Mouse (Mus musculus): ENCODE data around the gene Wdr12. TPM values are rescaled to one million over a fixed set of nuclear protein-coding genes. Genes with fewer than 3 reads are reported as not detected.

Wdr12 gene
- total and polyA plus RNA-seq, 3 experiments, result 82.7 to 420 (median 94.4) TPM

- no peak for TF ChIP-seq CHD1 (IDR thresholded peaks at IDR 0.05; ENCODE audit: low read depth, low read length)
- TF ChIP-seq E2F4 (IDR thresholded peaks at IDR 0.05; ENCODE audit: borderline replicate concordance, low read depth, low read length), result no peak
- no peak for TF ChIP-seq MYB (IDR thresholded peaks at IDR 0.05; ENCODE audit: low read depth, low read length)
- TF ChIP-seq HCFC1 (IDR thresholded peaks at IDR 0.05; ENCODE audit: low read depth, low read length), result peak; percentile 88
These were observed at the start of gene Wdr12, which contains the start of gene Carf (continued) for GRCm38 (mm10) chr1:60098024-60098781.

DNA sequence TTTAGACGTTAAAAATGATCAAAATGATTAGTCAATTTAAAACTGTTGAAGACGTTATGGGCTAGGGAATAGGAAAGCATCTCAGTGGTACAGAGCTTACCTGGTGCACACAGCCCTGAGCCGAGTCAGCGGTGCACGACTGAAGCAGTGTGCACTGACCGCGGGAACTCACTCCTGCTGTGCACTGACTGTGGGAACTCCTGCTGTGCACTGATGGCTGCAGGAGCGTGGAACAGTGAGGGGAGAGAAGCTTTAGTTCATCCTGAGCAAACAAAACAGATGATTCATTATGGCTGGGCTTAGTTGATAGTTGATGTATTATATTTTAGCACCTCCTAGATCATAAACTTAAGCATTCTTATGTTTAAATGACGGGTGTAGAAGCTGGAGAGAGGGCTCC is 38.9 kb upstream of the Wdr12 start:
- no peak overlapping the region for H3K27ac ChIP-seq (ENCODE audit: control insufficient read depth, low read depth, low read length)
- DNase-seq (ENCODE audit: low read depth, low spot score), result no peak

GRCm38 (mm10) chr1:60117721-60118455 is 19.4 kb upstream of the Wdr12 start:
- Histone ChIP-seq H3K36me3 (ENCODE audit: control insufficient read depth in 1 of 2, insufficient read depth in 2 of 2, low read length in 2 of 2) (no peaks in the 10 kb centered on the region), H3K4me1 (ENCODE audit: control insufficient read depth in 1 of 2, insufficient read depth in 2 of 2, low read length in 2 of 2) (no peaks in the 10 kb centered on the region), H3K4me3 (ENCODE audit: control insufficient read depth in 1 of 2, insufficient read depth in 1 of 2, low read depth in 2 of 2, low read length in 2 of 2) (no peak overlapping the region), H3K9me3 (replicated peaks; ENCODE audit: insufficient read depth, low read length) (no peaks in the 10 kb centered on the region), H3K79me2 (ENCODE audit: control insufficient read depth, insufficient read depth, low read length, poor library complexity) (no peaks in the 10 kb centered on the region), H3K9ac (ENCODE audit: control insufficient read depth, low read depth, low read length, poor library complexity, severe bottlenecking) (no peak overlapping the region), H3K27me3 (ENCODE audit: control insufficient read depth in 1 of 2, insufficient read depth in 2 of 2, low read length in 2 of 2) (no peaks in the 10 kb centered on the region), H3K27ac (ENCODE audit: control insufficient read depth, low read depth, low read length) (no peak overlapping the region)
- no peak for TF ChIP-seq MYB (IDR thresholded peaks at IDR 0.05; ENCODE audit: low read depth, low read length)
- no peak for TF ChIP-seq CTCF (IDR thresholded peaks at IDR 0.05 in 2 of 3, conservative IDR thresholded peaks at IDR 0.05 in 1 of 3; ENCODE audit: control insufficient read depth in 1 of 3, insufficient read depth in 1 of 3, low read depth in 2 of 3, low read length in 3 of 3, poor library complexity in 1 of 3, severe bottlenecking in 1 of 3)
- no peak for TF ChIP-seq ZKSCAN1 (IDR thresholded peaks at IDR 0.05; ENCODE audit: low read depth, low read length)
- no peak for TF ChIP-seq RCOR1 (IDR thresholded peaks at IDR 0.05; ENCODE audit: low read depth, low read length)
- TF ChIP-seq KAT2A (conservative IDR thresholded peaks at IDR 0.05; ENCODE audit: low read depth, low read length), result no peak
- no peak for TF ChIP-seq TAL1 (IDR thresholded peaks at IDR 0.05; ENCODE audit: low read length)
- no peak for TF ChIP-seq EP300 (IDR thresholded peaks at IDR 0.05; ENCODE audit: low read depth in 1 of 2, low read length in 2 of 2)
- no peak for TF ChIP-seq GABPA (IDR thresholded peaks at IDR 0.05; ENCODE audit: low read depth, low read length)
- no peak for DNase-seq (ENCODE audit: low read depth, low spot score)

More for the DNA sequence above, 38.9 kb upstream of the Wdr12 start:
- H3K4me3 ChIP-seq (ENCODE audit: control insufficient read depth in 1 of 2, insufficient read depth in 1 of 2, low read depth in 2 of 2, low read length in 2 of 2), result no peak overlapping the region
- TF ChIP-seq SIN3A (IDR thresholded peaks at IDR 0.05; ENCODE audit: low read length) (no peak), CHD1 (IDR thresholded peaks at IDR 0.05; ENCODE audit: low read depth, low read length) (no peak), POLR2A (IDR thresholded peaks at IDR 0.05; ENCODE audit: control insufficient read depth in 1 of 2, insufficient read depth in 1 of 2, low read depth in 1 of 2, low read length in 2 of 2, poor library complexity in 1 of 2) (no peak), NRF1 (IDR thresholded peaks at IDR 0.05; ENCODE audit: insufficient read depth, low read depth, low read length, poor library complexity, severe bottlenecking) (no peak), MEF2A (IDR thresholded peaks at IDR 0.05; ENCODE audit: extremely low read depth, insufficient replicate concordance, low read depth, low read length, poor library complexity, severe bottlenecking) (no peak), TCF12 (IDR thresholded peaks at IDR 0.05; ENCODE audit: low read depth, low read length) (no peak)
- H3K9ac ChIP-seq (ENCODE audit: control insufficient read depth, low read depth, low read length, poor library complexity, severe bottlenecking), result no peak overlapping the region
- no peaks in the 10 kb centered on the region; a peak in 1 of 4 replicates for H3K36me3 ChIP-seq (ENCODE audit: control insufficient read depth in 1 of 2, insufficient read depth in 2 of 2, low read length in 2 of 2)
- H3K9me3 ChIP-seq (replicated peaks; ENCODE audit: insufficient read depth, low read length), result no peaks in the 10 kb centered on the region
- H3K4me1 ChIP-seq (ENCODE audit: control insufficient read depth in 1 of 2, insufficient read depth in 2 of 2, low read length in 2 of 2), result no peaks in the 10 kb centered on the region
- H3K27me3 ChIP-seq (ENCODE audit: control insufficient read depth in 1 of 2, insufficient read depth in 2 of 2, low read length in 2 of 2), result no peaks in the 10 kb centered on the region
- no peaks in the 10 kb centered on the region for H3K79me2 ChIP-seq (ENCODE audit: control insufficient read depth, insufficient read depth, low read length, poor library complexity)

Measured in MEL (cell line).